Mouse (Mus musculus): ENCODE measurements around the gene Tmem30b. TPM values are rescaled to one million over a fixed set of nuclear protein-coding genes. Genes with fewer than 3 reads are reported as not detected.
"Not testable (repeated sequence)": the region's sequence is repeated elsewhere in the genome, so short reads cannot be mapped to it uniquely, and the experiment has no call there.

The Tmem30b gene
- polyA plus RNA-seq, 1 experiment from 2014 or later, result 0.18 TPM

- H3K27ac ChIP-seq (ENCODE audit: low read length), result no peak overlapping the region
- H3K4me1 ChIP-seq (ENCODE audit: control insufficient read depth, insufficient read depth, low read length), result no peaks in the 10 kb centered on the region
- WGBS, result 15% methylated on average over 21 of the region's 21 CpGs
- H3K4me2 ChIP-seq (ENCODE audit: low read length), result peak overlapping the region; percentile 65
- ATAC-seq, result peak; percentile 32
- H3K36me3 ChIP-seq (ENCODE audit: control insufficient read depth, insufficient read depth, low read length), result no peaks in the 10 kb centered on the region
- H3K4me3 ChIP-seq (ENCODE audit: low read depth, low read length), result peak overlapping the region; percentile 38
- no peaks in the 10 kb centered on the region for H3K27me3 ChIP-seq (ENCODE audit: control insufficient read depth, insufficient read depth, low read depth, low read length)
- H3K9ac ChIP-seq (ENCODE audit: low read depth, low read length), result peak overlapping the region; percentile 58
- no peaks in the 10 kb centered on the region for H3K9me3 ChIP-seq (replicated peaks; ENCODE audit: control insufficient read depth, low read length, poor library complexity, severe bottlenecking)
These were observed 18.8 kb upstream of the Tmem30b start for GRCm38 (mm10) chr12:73564795-73565619.

GRCm38 (mm10) chr12:73564176-73564575, 18.0 kb upstream of the Tmem30b start:
- Histone ChIP-seq H3K27ac (ENCODE audit: low read length) (no peak overlapping the region), H3K4me2 (ENCODE audit: low read length) (no peak overlapping the region), H3K9me3 (replicated peaks; ENCODE audit: control insufficient read depth, low read length, poor library complexity, severe bottlenecking) (no peaks in the 10 kb centered on the region), H3K27me3 (ENCODE audit: control insufficient read depth, insufficient read depth, low read depth, low read length) (no peaks in the 10 kb centered on the region), H3K36me3 (ENCODE audit: control insufficient read depth, insufficient read depth, low read length) (no peaks in the 10 kb centered on the region), H3K4me3 (ENCODE audit: low read depth, low read length) (no peak overlapping the region), H3K4me1 (ENCODE audit: control insufficient read depth, insufficient read depth, low read length) (no peaks in the 10 kb centered on the region), H3K9ac (ENCODE audit: low read depth, low read length) (peak overlapping the region; percentile 17; the same call in 1 of the 2 replicates)
- WGBS, result 11% methylated on average over 10 of the region's 10 CpGs
- ATAC-seq, result no peak

GRCm38 (mm10) chr12:73563122-73563521, 16.9 kb upstream of the Tmem30b start:
- not testable (repeated sequence) for H3K27ac ChIP-seq (ENCODE audit: low read length); H3K4me2 ChIP-seq (ENCODE audit: low read length); H3K4me1 ChIP-seq (ENCODE audit: control insufficient read depth, insufficient read depth, low read length); ATAC-seq; H3K27me3 ChIP-seq (ENCODE audit: control insufficient read depth, insufficient read depth, low read depth, low read length); H3K36me3 ChIP-seq (ENCODE audit: control insufficient read depth, insufficient read depth, low read length); H3K9ac ChIP-seq (ENCODE audit: low read depth, low read length); H3K4me3 ChIP-seq (ENCODE audit: low read depth, low read length); H3K9me3 ChIP-seq (replicated peaks; ENCODE audit: control insufficient read depth, low read length, poor library complexity, severe bottlenecking)
- WGBS, result 89% methylated on average over 6 of the region's 6 CpGs

GRCm38 (mm10) chr12:73560091-73560490, 13.9 kb upstream of the Tmem30b start:
- H3K27me3 ChIP-seq (ENCODE audit: control insufficient read depth, insufficient read depth, low read depth, low read length), result no peaks in the 10 kb centered on the region
- no peaks in the 10 kb centered on the region for H3K36me3 ChIP-seq (ENCODE audit: control insufficient read depth, insufficient read depth, low read length)
- ATAC-seq, result no peak
- no peak overlapping the region for H3K9ac ChIP-seq (ENCODE audit: low read depth, low read length)
- 51% methylated on average over 7 of the region's 7 CpGs for WGBS
- no peak overlapping the region for H3K4me2 ChIP-seq (ENCODE audit: low read length)
- no peaks in the 10 kb centered on the region for H3K9me3 ChIP-seq (replicated peaks; ENCODE audit: control insufficient read depth, low read length, poor library complexity, severe bottlenecking)
- H3K4me1 ChIP-seq (ENCODE audit: control insufficient read depth, insufficient read depth, low read length), result no peaks in the 10 kb centered on the region
- H3K27ac ChIP-seq (ENCODE audit: low read length), result no peak overlapping the region
- H3K4me3 ChIP-seq (ENCODE audit: low read depth, low read length), result no peak overlapping the region

GRCm38 (mm10) chr12:73558525-73559195, 12.5 kb upstream of the Tmem30b start:
- Histone ChIP-seq H3K27ac (ENCODE audit: low read length) (no peak overlapping the region), H3K4me3 (ENCODE audit: low read depth, low read length) (no peak overlapping the region), H3K27me3 (ENCODE audit: control insufficient read depth, insufficient read depth, low read depth, low read length) (no peaks in the 10 kb centered on the region), H3K4me1 (ENCODE audit: control insufficient read depth, insufficient read depth, low read length) (no peaks in the 10 kb centered on the region), H3K36me3 (ENCODE audit: control insufficient read depth, insufficient read depth, low read length) (no peaks in the 10 kb centered on the region), H3K9me3 (replicated peaks; ENCODE audit: control insufficient read depth, low read length, poor library complexity, severe bottlenecking) (no peaks in the 10 kb centered on the region), H3K9ac (ENCODE audit: low read depth, low read length) (no peak overlapping the region), H3K4me2 (ENCODE audit: low read length) (no peak overlapping the region)
- 88% methylated on average over 20 of the region's 20 CpGs for WGBS
- ATAC-seq, result no peak

- peak; percentile 62; the same call in 1 of the 2 replicates for ATAC-seq
- H3K4me3 ChIP-seq (ENCODE audit: low read depth, low read length), result no peak overlapping the region
- no peaks in the 10 kb centered on the region for H3K4me1 ChIP-seq (ENCODE audit: control insufficient read depth, insufficient read depth, low read length)
- peaks cover 14% of the 10 kb centered on the region for H3K27me3 ChIP-seq (ENCODE audit: control insufficient read depth, insufficient read depth, low read depth, low read length)
- no peak overlapping the region for H3K4me2 ChIP-seq (ENCODE audit: low read length)
- H3K36me3 ChIP-seq (ENCODE audit: control insufficient read depth, insufficient read depth, low read length), result no peaks in the 10 kb centered on the region
- no peak overlapping the region for H3K9ac ChIP-seq (ENCODE audit: low read depth, low read length)
- no peak overlapping the region for H3K27ac ChIP-seq (ENCODE audit: low read length)
- H3K9me3 ChIP-seq (replicated peaks; ENCODE audit: control insufficient read depth, low read length, poor library complexity, severe bottlenecking), result no peaks in the 10 kb centered on the region
- 2% methylated on average over 5 of the region's 5 CpGs for WGBS
These were observed 8.0 kb upstream of the Tmem30b start for GRCm38 (mm10) chr12:73554155-73554554.

GRCm38 (mm10) chr12:73548259-73548658, 2.1 kb upstream of the Tmem30b start:
- Histone ChIP-seq H3K36me3 (ENCODE audit: control insufficient read depth, insufficient read depth, low read length) (no peaks in the 10 kb centered on the region), H3K27me3 (ENCODE audit: control insufficient read depth, insufficient read depth, low read depth, low read length) (peaks cover 66% of the 10 kb centered on the region), H3K4me2 (ENCODE audit: low read length) (no peak overlapping the region), H3K9ac (ENCODE audit: low read depth, low read length) (no peak overlapping the region), H3K4me3 (ENCODE audit: low read depth, low read length) (no peak overlapping the region), H3K9me3 (replicated peaks; ENCODE audit: control insufficient read depth, low read length, poor library complexity, severe bottlenecking) (no peaks in the 10 kb centered on the region), H3K27ac (ENCODE audit: low read length) (no peak overlapping the region), H3K4me1 (ENCODE audit: control insufficient read depth, insufficient read depth, low read length) (peaks cover 10% of the 10 kb centered on the region)
- ATAC-seq, result no peak
- 78% methylated on average over 8 of the region's 8 CpGs for WGBS

- no peaks in the 10 kb centered on the region for H3K9me3 ChIP-seq (replicated peaks; ENCODE audit: control insufficient read depth, low read length, poor library complexity, severe bottlenecking)
- no peak overlapping the region for H3K4me3 ChIP-seq (ENCODE audit: low read depth, low read length)
- 49% methylated on average over 10 of the region's 10 CpGs for WGBS
- no peak for ATAC-seq
- peaks cover 71% of the 10 kb centered on the region for H3K27me3 ChIP-seq (ENCODE audit: control insufficient read depth, insufficient read depth, low read depth, low read length)
- no peak overlapping the region for H3K27ac ChIP-seq (ENCODE audit: low read length)
- no peaks in the 10 kb centered on the region for H3K36me3 ChIP-seq (ENCODE audit: control insufficient read depth, insufficient read depth, low read length)
- H3K9ac ChIP-seq (ENCODE audit: low read depth, low read length), result no peak overlapping the region
- peaks cover 10% of the 10 kb centered on the region for H3K4me1 ChIP-seq (ENCODE audit: control insufficient read depth, insufficient read depth, low read length)
- H3K4me2 ChIP-seq (ENCODE audit: low read length), result no peak overlapping the region
These were observed 1.5 kb upstream of the Tmem30b start for GRCm38 (mm10) chr12:73547646-73548045.

- peak overlapping the region; percentile 41 for H3K4me3 ChIP-seq (ENCODE audit: low read depth, low read length)
- H3K9ac ChIP-seq (ENCODE audit: low read depth, low read length), result no peak overlapping the region
- H3K27me3 ChIP-seq (ENCODE audit: control insufficient read depth, insufficient read depth, low read depth, low read length), result peaks cover 73% of the 10 kb centered on the region
- no peak overlapping the region for H3K27ac ChIP-seq (ENCODE audit: low read length)
- under 1% methylated on average over 55 of the region's 55 CpGs for WGBS
- peak; percentile 64; the same call in 1 of the 2 replicates for ATAC-seq
- H3K9me3 ChIP-seq (replicated peaks; ENCODE audit: control insufficient read depth, low read length, poor library complexity, severe bottlenecking), result no peaks in the 10 kb centered on the region
- H3K4me2 ChIP-seq (ENCODE audit: low read length), result peak overlapping the region; percentile 55
- peaks cover 10% of the 10 kb centered on the region for H3K4me1 ChIP-seq (ENCODE audit: control insufficient read depth, insufficient read depth, low read length)
- no peaks in the 10 kb centered on the region for H3K36me3 ChIP-seq (ENCODE audit: control insufficient read depth, insufficient read depth, low read length)
These were observed 513 bp downstream of the Tmem30b start for GRCm38 (mm10) chr12:73545672-73546085.

Data from midbrain, embryonic 16.5 days (tissue).